ENCODE assay signal across 8 mouse cellular contexts in the genomic region with DNA sequence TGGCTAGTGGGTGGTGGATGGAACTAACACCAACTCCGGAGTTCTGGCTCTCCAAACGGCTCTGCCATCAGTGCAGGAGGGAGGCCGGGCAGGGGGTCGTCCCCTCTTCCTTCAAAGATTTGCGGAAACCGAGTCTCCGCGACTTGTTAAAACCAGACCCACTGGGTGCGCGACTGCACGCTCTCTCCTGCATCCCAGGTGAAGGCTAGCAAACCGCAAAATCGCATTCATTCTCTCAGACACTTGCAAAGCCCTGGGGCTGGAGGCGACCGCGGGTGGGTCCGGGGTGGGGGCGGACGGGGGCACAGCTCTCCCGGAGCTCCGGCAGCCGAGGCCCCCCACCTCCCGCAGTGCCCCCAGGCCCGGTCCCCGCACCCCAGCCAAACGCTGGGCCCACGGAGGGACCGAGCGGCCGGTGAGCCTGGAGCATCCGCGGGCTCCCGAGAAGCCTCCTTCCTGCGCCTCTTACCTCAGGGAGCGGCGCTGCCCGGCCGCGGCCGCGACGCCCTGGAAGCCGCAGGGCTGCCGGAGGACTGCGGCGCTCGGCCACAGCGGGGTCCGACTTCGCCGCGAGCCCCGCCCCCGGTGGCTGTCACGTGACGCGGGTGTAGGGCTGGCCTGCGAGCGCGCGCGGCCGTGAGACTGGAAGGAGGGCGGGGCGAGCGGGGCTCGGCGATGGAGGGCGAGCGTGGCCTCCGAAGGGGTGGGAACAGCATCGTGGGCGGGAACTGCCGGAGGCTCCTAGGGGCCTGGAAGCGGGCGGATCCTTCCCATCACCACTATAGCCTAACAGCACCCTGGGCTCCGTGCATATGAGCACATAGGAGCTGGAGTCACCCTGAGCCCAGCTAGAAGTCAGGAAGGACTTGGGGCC. TPM values are rescaled to one million over a fixed set of nuclear protein-coding genes. Genes with fewer than 3 reads are reported as not detected.
DNase-seq lines count a peak whose midpoint lies in the region; ATAC-seq lines count a peak whose summit lies in the region.

A gene (minus strand): TSS at position 584 of the 874 bp plus-strand sequence.

- no peak within 1 kb of the TSS for H3K27ac ChIP-seq in brown adipose tissue, adult 24 weeks (replicated peaks; ENCODE audit: low read depth, low read length)
- H3K27ac ChIP-seq in heart, embryonic 14.5 days (replicated peaks in 1 of 2; ENCODE audit: control insufficient read depth in 1 of 2, insufficient read depth in 1 of 2, low read depth in 2 of 2, low read length in 2 of 2): peak within 1 kb of the TSS; percentile 82 to 90
- H3K27ac ChIP-seq in liver, embryonic 15.5 days (replicated peaks): peak within 1 kb of the TSS; percentile 80
- no peak within 1 kb of the TSS for H3K27ac ChIP-seq in neural tube, embryonic 12.5 days

- H3K4me2 ChIP-seq in heart, embryonic 14.5 days (ENCODE audit: low read length): peak within 1 kb of the TSS; percentile 89
- peak within 1 kb of the TSS; percentile 100 for H3K4me2 ChIP-seq in liver, embryonic 15.5 days
- H3K4me2 ChIP-seq in neural tube, embryonic 12.5 days (replicated peaks): peak within 1 kb of the TSS; percentile 86

- H3K4me1 ChIP-seq in brown adipose tissue, adult 24 weeks (ENCODE audit: control insufficient read depth, insufficient read depth, insufficient read length, low read length): no peaks in the 10 kb centered on the region
- peaks cover 16 to 19% of the 10 kb centered on the region in 2 experiments for H3K4me1 ChIP-seq in heart, embryonic 14.5 days (ENCODE audit: control insufficient read depth in 2 of 2, insufficient read depth in 2 of 2, low read length in 2 of 2)
- peaks cover 60% of the 10 kb centered on the region for H3K4me1 ChIP-seq in liver, embryonic 15.5 days (replicated peaks)
- H3K4me1 ChIP-seq in neural tube, embryonic 12.5 days: peaks cover 7% of the 10 kb centered on the region

- H3K4me3 ChIP-seq in brown adipose tissue, adult 24 weeks (ENCODE audit: insufficient read depth, low read depth, low read length): peak within 1 kb of the TSS; percentile 61
- peak within 1 kb of the TSS; percentile 89 to 97 for H3K4me3 ChIP-seq in heart, embryonic 14.5 days (ENCODE audit: control insufficient read depth in 1 of 2, insufficient read depth in 1 of 2, low read depth in 1 of 2, low read length in 2 of 2)
- H3K4me3 ChIP-seq in liver, embryonic 15.5 days (replicated peaks): peak within 1 kb of the TSS; percentile 93
- peak within 1 kb of the TSS; percentile 90 for H3K4me3 ChIP-seq in neural tube, embryonic 12.5 days

- ATAC-seq in CD4-positive, CD25-positive, alpha-beta regulatory T cell, adult 4 months: peak; percentile 93
- ATAC-seq in heart, embryonic 14.5 days (ENCODE audit: insufficient number of reproducible peaks, insufficient read depth, low FRiP score, low read depth): peak; percentile 93
- ATAC-seq in liver, embryonic 15.5 days (ENCODE audit: insufficient read depth): peak; percentile 96
- ATAC-seq in neural tube, embryonic 12.5 days (ENCODE audit: low FRiP score, low read depth): peak; percentile 94

- under 1% methylated on average over 49 of the region's 77 CpGs for WGBS in heart, embryonic 14.5 days
- under 1% methylated on average over 77 of the region's 77 CpGs for WGBS in liver, embryonic 15.5 days (ENCODE audit: insufficient replicate concordance)
- whole genome bisulfite sequencing in neural tube, embryonic 12.5 days: under 1% methylated on average over 75 of the region's 77 CpGs

- DNase-seq in fibroblast of lung, adult 2 months (ENCODE audit: low read depth): peak; percentile 65
- DNase-seq in kidney, postnatal 14 days: peak; percentile 97
- DNase-seq in telencephalon, adult 2 months (ENCODE audit: low read depth, low spot score): peak; percentile 77

- no peaks in the 10 kb centered on the region for H3K36me3 ChIP-seq in heart, embryonic 14.5 days (ENCODE audit: control insufficient read depth, insufficient read depth, low read length)
- H3K36me3 ChIP-seq in liver, embryonic 15.5 days (replicated peaks): no peaks in the 10 kb centered on the region
- H3K36me3 ChIP-seq in neural tube, embryonic 12.5 days: no peaks in the 10 kb centered on the region

- no peaks in the 10 kb centered on the region for H3K9me3 ChIP-seq in heart, embryonic 14.5 days (ENCODE audit: control insufficient read depth, low read length)
- H3K9me3 ChIP-seq in liver, embryonic 15.5 days (replicated peaks): no peaks in the 10 kb centered on the region
- no peaks in the 10 kb centered on the region for H3K9me3 ChIP-seq in neural tube, embryonic 12.5 days

- H3K27me3 ChIP-seq in heart, embryonic 14.5 days (ENCODE audit: control insufficient read depth, insufficient read depth, low read length): no peaks in the 10 kb centered on the region
- no peaks in the 10 kb centered on the region for H3K27me3 ChIP-seq in liver, embryonic 15.5 days
- H3K27me3 ChIP-seq in neural tube, embryonic 12.5 days (replicated peaks): no peaks in the 10 kb centered on the region

- H3K9ac ChIP-seq in heart, embryonic 14.5 days (ENCODE audit: low read length): peak within 1 kb of the TSS; percentile 97
- H3K9ac ChIP-seq in liver, embryonic 15.5 days: peak within 1 kb of the TSS; percentile 98
- H3K9ac ChIP-seq in neural tube, embryonic 12.5 days: peak within 1 kb of the TSS; percentile 95

RNA-seq across cellular contexts. Expression of the gene that starts here (rescaled TPM):
- 1 to 10 TPM in 1 of 2 experiments, under 1 TPM in 1; 0.43 to 1.3 TPM for polyA plus RNA-seq in CD4-positive, CD25-positive, alpha-beta regulatory T cell, adult 4 months (2017; shearing (Covaris generic))
- polyA plus RNA-seq in brown adipose tissue, adult 24 weeks (2012; ENCODE audit: insufficient read depth, insufficient read length, missing spikeins): 1.1 TPM in 2 replicates
- polyA plus RNA-seq in heart, embryonic 14.5 days (2014; fragmentation: Nextera tagmentation; extraction: Ambion mirVana): 12.5 and 14.5 TPM in 2 replicates
- polyA plus RNA-seq in liver, embryonic 15.5 days (2015; fragmentation: Nextera tagmentation; extraction: Ambion mirVana): 4.0 and 4.5 TPM in 2 replicates
- polyA plus RNA-seq in neural tube, embryonic 12.5 days (2016; fragmentation: Nextera tagmentation; extraction: Ambion mirVana): 15.9 and 16.0 TPM in 2 replicates

Comparison
In these comparisons a context has a peak if more than half of its experiments do, and no peak if none do; other contexts are left out.
1. H3K27ac ChIP-seq: peak in heart, embryonic 14.5 days (2 of 2) and liver, embryonic 15.5 days (single experiment); none in brown adipose tissue, adult 24 weeks (single experiment) and neural tube, embryonic 12.5 days (single experiment).
2. Peak in every context shown above with its lines, with median percentiles within 50 percentile points of each other: ATAC-seq, H3K4me3 ChIP-seq, DNase-seq, H3K4me2 ChIP-seq and H3K9ac ChIP-seq.